Mouse (Mus musculus): ENCODE data around the gene Shc4. TPM values are rescaled to one million over a fixed set of nuclear protein-coding genes. Genes with fewer than 3 reads are reported as not detected.

Gene Shc4
- polyA plus RNA-seq, 1 experiment from 2014 or later = 0.37 TPM

GRCm38 (mm10) chr2:125735333-125736024 lies 11.5 kb upstream of the Shc4 start:
- TF ChIP-seq CTCF (IDR thresholded peaks at IDR 0.05; ENCODE audit: low read depth) = no peak
- Histone ChIP-seq H3K4me3 (replicated peaks; ENCODE audit: low read depth, low read length) (no peak overlapping the region), H3K27me3 (ENCODE audit: insufficient read depth, low read length) (no peaks in the 10 kb centered on the region), H3K9me3 (replicated peaks; ENCODE audit: low read length) (no peaks in the 10 kb centered on the region), H3K4me2 (ENCODE audit: low read length) (no peak overlapping the region), H3K36me3 (ENCODE audit: insufficient read depth, low read length) (peaks cover 17% of the 10 kb centered on the region; the same call in 1 of the 2 replicates), H3K9ac (ENCODE audit: low read depth, low read length) (no peak overlapping the region), H3K4me1 (replicated peaks; ENCODE audit: insufficient read depth, low read length) (no peaks in the 10 kb centered on the region), H3K27ac (no peak overlapping the region)
- no peak for DNase-seq (ENCODE audit: low spot score)
- no peak for ATAC-seq (replicated peaks; ENCODE audit: low FRiP score, low read depth)
- 58% methylated on average over 2 of the region's 2 CpGs for WGBS

- Histone ChIP-seq H3K36me3 (ENCODE audit: insufficient read depth, low read length) (peaks cover 12% of the 10 kb centered on the region; the same call in 1 of the 2 replicates), H3K4me2 (ENCODE audit: low read length) (no peak overlapping the region), H3K4me3 (replicated peaks; ENCODE audit: low read depth, low read length) (no peak overlapping the region), H3K9ac (ENCODE audit: low read depth, low read length) (no peak overlapping the region), H3K27me3 (ENCODE audit: insufficient read depth, low read length) (no peaks in the 10 kb centered on the region), H3K9me3 (replicated peaks; ENCODE audit: low read length) (no peaks in the 10 kb centered on the region), H3K4me1 (replicated peaks; ENCODE audit: insufficient read depth, low read length) (no peaks in the 10 kb centered on the region), H3K27ac (no peak overlapping the region)
- ATAC-seq (replicated peaks; ENCODE audit: low FRiP score, low read depth) (no peak), DNase-seq (ENCODE audit: low spot score) (no peak)
- no peak for TF ChIP-seq CTCF (IDR thresholded peaks at IDR 0.05; ENCODE audit: low read depth)
Measured at GRCm38 (mm10) chr2:125734741-125735140, 10.8 kb upstream of the Shc4 start.

- 5% methylated on average over 35 of the region's 35 CpGs for WGBS
- H3K36me3 ChIP-seq (ENCODE audit: insufficient read depth, low read length) = no peaks in the 10 kb centered on the region
- peak; percentile 95 for DNase-seq (ENCODE audit: low spot score)
- peak; percentile 91 for ATAC-seq (replicated peaks; ENCODE audit: low FRiP score, low read depth)
- no peak overlapping the region for H3K27ac ChIP-seq
- no peaks in the 10 kb centered on the region for H3K4me1 ChIP-seq (replicated peaks; ENCODE audit: insufficient read depth, low read length)
- no peaks in the 10 kb centered on the region for H3K27me3 ChIP-seq (ENCODE audit: insufficient read depth, low read length)
- peak; percentile 93 for TF ChIP-seq CTCF (IDR thresholded peaks at IDR 0.05; ENCODE audit: low read depth)
- peak overlapping the region; percentile 69 for H3K9ac ChIP-seq (ENCODE audit: low read depth, low read length)
- H3K4me3 ChIP-seq (replicated peaks; ENCODE audit: low read depth, low read length) = peak overlapping the region; percentile 40
- H3K9me3 ChIP-seq (replicated peaks; ENCODE audit: low read length) = no peaks in the 10 kb centered on the region
- H3K4me2 ChIP-seq (ENCODE audit: low read length) = peak overlapping the region; percentile 82
Measured at GRCm38 (mm10) chr2:125731763-125732560, 8.0 kb upstream of the Shc4 start.

- no peaks in the 10 kb centered on the region for H3K36me3 ChIP-seq (ENCODE audit: insufficient read depth, low read length)
- ATAC-seq (replicated peaks; ENCODE audit: low FRiP score, low read depth) (no peak), DNase-seq (ENCODE audit: low spot score) (peak; percentile 30)
- peaks cover 5% of the 10 kb centered on the region; the same call in 1 of the 2 replicates for H3K27me3 ChIP-seq (ENCODE audit: insufficient read depth, low read length)
- TF ChIP-seq CTCF (IDR thresholded peaks at IDR 0.05; ENCODE audit: low read depth) = no peak
- 0 out of 2 replicates have a peak overlapping the region, but pooled peaks have one; percentile 18 for H3K9ac ChIP-seq (ENCODE audit: low read depth, low read length)
- WGBS = 2% methylated on average over 16 of the region's 16 CpGs
- peaks cover 15% of the 10 kb centered on the region for H3K4me1 ChIP-seq (replicated peaks; ENCODE audit: insufficient read depth, low read length)
- H3K27ac ChIP-seq = no peak overlapping the region
- no peaks in the 10 kb centered on the region for H3K9me3 ChIP-seq (replicated peaks; ENCODE audit: low read length)
- H3K4me3 ChIP-seq (replicated peaks; ENCODE audit: low read depth, low read length) = peak overlapping the region; percentile 35
- H3K4me2 ChIP-seq (ENCODE audit: low read length) = peak overlapping the region; percentile 91
Measured at GRCm38 (mm10) chr2:125724546-125725114, 682 bp upstream of the Shc4 start.

- peak; percentile 36 for TF ChIP-seq CTCF (IDR thresholded peaks at IDR 0.05; ENCODE audit: low read depth)
- H3K9me3 ChIP-seq (replicated peaks; ENCODE audit: low read length) = no peaks in the 10 kb centered on the region
- H3K27me3 ChIP-seq (ENCODE audit: insufficient read depth, low read length) = peaks cover 5% of the 10 kb centered on the region; the same call in 1 of the 2 replicates
- peak; percentile 56 for ATAC-seq (replicated peaks; ENCODE audit: low FRiP score, low read depth)
- peak overlapping the region; percentile 4; the same call in 1 of the 2 replicates for H3K9ac ChIP-seq (ENCODE audit: low read depth, low read length)
- peaks cover 15% of the 10 kb centered on the region for H3K4me1 ChIP-seq (replicated peaks; ENCODE audit: insufficient read depth, low read length)
- WGBS = under 1% methylated on average over 30 of the region's 34 CpGs
- peak overlapping the region; percentile 91 for H3K4me2 ChIP-seq (ENCODE audit: low read length)
- H3K4me3 ChIP-seq (replicated peaks; ENCODE audit: low read depth, low read length) = peak overlapping the region; percentile 35
- DNase-seq (ENCODE audit: low spot score) = peak; percentile 54
- no peak overlapping the region for H3K27ac ChIP-seq
- H3K36me3 ChIP-seq (ENCODE audit: insufficient read depth, low read length) = no peaks in the 10 kb centered on the region
Measured at GRCm38 (mm10) chr2:125723408-125724085, 401 bp downstream of the Shc4 start.

GRCm38 (mm10) chr2:125723086-125723407 lies 901 bp downstream of the Shc4 start:
- Histone ChIP-seq H3K36me3 (ENCODE audit: insufficient read depth, low read length) (no peaks in the 10 kb centered on the region), H3K4me1 (replicated peaks; ENCODE audit: insufficient read depth, low read length) (peaks cover 15% of the 10 kb centered on the region), H3K27me3 (ENCODE audit: insufficient read depth, low read length) (peaks cover 5% of the 10 kb centered on the region; the same call in 1 of the 2 replicates), H3K27ac (no peak overlapping the region), H3K4me2 (ENCODE audit: low read length) (peak overlapping the region; percentile 91), H3K9ac (ENCODE audit: low read depth, low read length) (0 out of 2 replicates have a peak overlapping the region, but pooled peaks have one; percentile 4), H3K4me3 (replicated peaks; ENCODE audit: low read depth, low read length) (peak overlapping the region; percentile 35), H3K9me3 (replicated peaks; ENCODE audit: low read length) (no peaks in the 10 kb centered on the region)
- DNase-seq (ENCODE audit: low spot score) (no peak), ATAC-seq (replicated peaks; ENCODE audit: low FRiP score, low read depth) (no peak; the same call in 1 of the 2 replicates)
- TF ChIP-seq CTCF (IDR thresholded peaks at IDR 0.05; ENCODE audit: low read depth) = no peak
- WGBS = 8% methylated on average over 18 of the region's 18 CpGs
